Mouse (Mus musculus): ENCODE measurements at regions not wholly inside any gene's neighbourhood (a gene's known extent, or its start where the extent isn't known, plus 50 kb on each side); places are given as distances from the start of the nearest gene placed in this dataset.
"Not testable (repeated sequence)": the region's sequence is repeated elsewhere in the genome, so short reads cannot be mapped to it uniquely, and the experiment has no call there.

GRCm38 (mm10) chr13:3138698-3139097, 399.2 kb upstream of the Gdi2 start:
- Histone ChIP-seq H3K4me3 (ENCODE audit: low read depth, low read length) (no peak overlapping the region), H3K4me2 (replicated peaks; ENCODE audit: low read depth) (no peak overlapping the region), H3K27ac (replicated peaks) (no peak overlapping the region), H3K27me3 (ENCODE audit: control insufficient read depth, insufficient read depth, low read length) (no peaks in the 10 kb centered on the region), H3K4me1 (replicated peaks; ENCODE audit: control insufficient read depth, insufficient read depth) (no peaks in the 10 kb centered on the region), H3K9ac (ENCODE audit: low read length) (no peak overlapping the region), H3K9me3 (ENCODE audit: control insufficient read depth, low read length) (no peaks in the 10 kb centered on the region), H3K36me3 (ENCODE audit: control insufficient read depth, insufficient read depth, low read length) (no peaks in the 10 kb centered on the region)
- TF ChIP-seq EP300 (optimal IDR thresholded peaks at IDR 0.05): no peak
- no peak for TF ChIP-seq CTCF (IDR thresholded peaks at IDR 0.05; ENCODE audit: low read depth)
- 93% methylated on average over 14 of the region's 14 CpGs for WGBS
- ATAC-seq (ENCODE audit: low FRiP score, low TSS enrichment) (no peak), DNase-seq (ENCODE audit: low spot score) (no peak)

GRCm38 (mm10) chr13:3145513-3145912, 392.4 kb upstream of the Gdi2 start:
- not testable (repeated sequence) for H3K27ac ChIP-seq (replicated peaks); H3K27me3 ChIP-seq (ENCODE audit: control insufficient read depth, insufficient read depth, low read length); ATAC-seq (ENCODE audit: low FRiP score, low TSS enrichment); DNase-seq (ENCODE audit: low spot score); H3K9ac ChIP-seq (ENCODE audit: low read length); H3K9me3 ChIP-seq (ENCODE audit: control insufficient read depth, low read length); H3K36me3 ChIP-seq (ENCODE audit: control insufficient read depth, insufficient read depth, low read length); H3K4me3 ChIP-seq (ENCODE audit: low read depth, low read length); H3K4me1 ChIP-seq (replicated peaks; ENCODE audit: control insufficient read depth, insufficient read depth); H3K4me2 ChIP-seq (replicated peaks; ENCODE audit: low read depth)
- 94% methylated on average over 1 of the region's 1 CpGs for WGBS

All from stomach, postnatal 0 days (tissue).